Mouse (Mus musculus) adrenal gland, postnatal 36 days (tissue): ENCODE data around the gene Lonp1. TPM values are rescaled to one million over a fixed set of nuclear protein-coding genes. Genes with fewer than 3 reads are reported as not detected.
A peak's percentile ranks its signal among the peaks of the same experiment; 100 is the strongest.

Source experiments
- DNase-seq, 2 experiments: peaks; one replicate each; pipeline ENCODE4 v3.0.0; 2021; ENCODE audit warnings: mixed read lengths in 1 of 2
- total RNA-seq, 2 experiments: library from RNA; stranded (reverse); gene quantifications; 2 replicates each; pipeline ENCODE4 v1.2.3; 2021

The Lonp1 gene
- total RNA-seq, 2 experiments from 2014 or later: 582 to 584 TPM

GRCm38 (mm10) chr17:56592553-56592952, 34.1 kb downstream of the Lonp1 start:
- DNase-seq: no peak

DNA sequence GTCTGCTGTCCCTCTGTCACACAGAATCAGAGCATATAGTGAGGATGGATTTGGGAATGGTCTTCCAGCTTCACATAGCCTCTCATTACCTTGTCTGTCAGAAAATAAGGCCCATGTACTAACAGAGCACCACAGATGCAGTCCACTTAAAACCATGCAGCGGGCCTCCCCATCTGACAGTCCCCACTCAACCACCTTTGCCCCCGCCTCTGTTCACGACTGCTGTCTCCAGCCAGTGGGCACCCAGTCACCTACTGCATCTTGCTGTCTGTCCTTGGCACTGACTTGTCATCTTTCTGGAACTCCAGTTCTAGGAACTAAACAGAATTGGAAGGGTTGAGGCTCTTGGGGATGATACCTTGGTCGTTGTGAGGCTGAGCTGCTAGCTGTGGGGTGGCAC, 37.8 kb downstream of the Lonp1 start:
- DNase-seq: peak in 1 of 2 experiments; percentile 32

GRCm38 (mm10) chr17:56587773-56588172, 38.9 kb downstream of the Lonp1 start:
- no peak for DNase-seq

DNA sequence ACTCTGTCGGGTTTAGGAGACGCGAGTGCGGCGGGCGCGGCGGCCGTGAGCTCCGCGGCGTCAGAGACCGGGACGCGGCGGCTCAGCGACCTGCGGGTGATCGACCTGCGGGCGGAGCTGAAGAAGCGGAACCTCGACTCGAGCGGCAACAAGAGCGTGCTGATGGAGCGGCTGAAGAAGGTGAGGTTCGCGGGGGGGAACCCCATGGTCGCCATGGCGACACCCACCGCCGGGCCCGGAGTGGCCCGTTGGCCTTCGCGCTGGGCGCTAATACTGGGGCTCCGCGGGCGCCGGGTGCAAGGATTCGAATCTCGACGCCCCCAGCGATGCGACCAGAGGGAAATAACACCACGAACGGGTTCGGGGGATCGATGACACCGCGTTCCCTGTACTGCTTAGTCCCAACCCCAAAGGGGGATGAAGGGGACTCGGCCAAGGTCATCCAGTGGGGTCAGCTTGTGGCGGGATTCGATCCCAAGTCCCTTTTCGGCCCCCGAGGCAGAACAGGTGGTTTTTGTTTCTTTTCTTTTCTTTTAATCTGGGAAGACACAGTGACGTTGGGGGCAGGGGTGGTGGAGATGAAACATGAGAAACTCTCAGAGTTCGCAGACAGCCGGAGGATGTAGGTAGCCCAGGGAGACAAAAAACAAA, 41.4 kb downstream of the Lonp1 start:
- DNase-seq: peak; percentile 52 to 63

DNA sequence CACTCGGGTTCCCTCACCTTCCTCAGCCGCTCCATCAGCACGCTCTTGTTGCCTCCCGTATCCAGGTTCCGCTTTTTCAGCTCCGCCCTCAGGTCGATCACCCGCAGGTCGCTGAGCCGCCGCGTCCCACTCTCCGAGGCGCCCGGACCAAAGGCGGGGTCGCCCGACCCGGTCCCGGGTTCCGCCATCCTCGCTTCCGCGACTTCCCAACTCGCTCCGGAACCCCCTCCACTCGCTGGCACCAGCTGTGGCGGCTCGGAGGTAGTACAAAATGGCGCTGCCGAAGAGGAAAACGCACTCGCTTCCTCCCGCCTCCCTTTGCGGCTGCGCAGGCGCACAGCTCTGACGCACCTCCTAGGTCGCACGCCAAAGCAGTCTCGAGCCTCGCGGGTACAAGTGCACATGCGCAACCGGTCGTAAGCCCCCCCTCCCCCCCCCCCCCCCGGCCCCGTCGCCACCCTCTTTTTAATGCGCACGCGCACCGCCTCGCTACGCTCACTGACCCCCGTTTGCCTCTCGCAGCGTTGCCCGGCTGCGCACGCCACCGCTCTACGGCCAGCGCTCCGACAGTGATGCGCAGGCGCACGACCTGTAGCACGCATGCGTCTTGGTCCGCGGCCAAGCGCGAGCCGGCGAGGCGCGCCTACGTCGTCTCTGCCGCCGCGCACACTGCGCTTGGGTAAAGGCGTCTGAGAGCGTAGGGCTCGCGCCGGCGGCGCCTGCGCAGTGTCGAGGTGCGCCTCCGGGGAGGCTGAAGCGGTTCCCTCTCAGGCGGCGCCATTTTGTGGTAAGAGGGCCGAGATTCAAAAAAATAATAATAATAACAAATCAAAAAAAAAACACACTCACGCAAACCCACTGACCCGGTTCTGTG, 42.2 kb downstream of the Lonp1 start, which contains the start of the genes Safb2 and Safb:
Gene Safb2, minus strand, starts transcription at position 329 of the 874 bp plus-strand sequence.
Gene Safb, plus strand, starts transcription at position 569 of the 874 bp plus-strand sequence.
- DNase-seq: peak; percentile 99 to 100

GRCm38 (mm10) chr17:56583611-56584256, 43.0 kb downstream of the Lonp1 start:
- DNase-seq: peak; percentile 60 to 65

- no peak for DNase-seq
Observed at GRCm38 (mm10) chr17:56583071-56583470, 43.6 kb downstream of the Lonp1 start.

DNA sequence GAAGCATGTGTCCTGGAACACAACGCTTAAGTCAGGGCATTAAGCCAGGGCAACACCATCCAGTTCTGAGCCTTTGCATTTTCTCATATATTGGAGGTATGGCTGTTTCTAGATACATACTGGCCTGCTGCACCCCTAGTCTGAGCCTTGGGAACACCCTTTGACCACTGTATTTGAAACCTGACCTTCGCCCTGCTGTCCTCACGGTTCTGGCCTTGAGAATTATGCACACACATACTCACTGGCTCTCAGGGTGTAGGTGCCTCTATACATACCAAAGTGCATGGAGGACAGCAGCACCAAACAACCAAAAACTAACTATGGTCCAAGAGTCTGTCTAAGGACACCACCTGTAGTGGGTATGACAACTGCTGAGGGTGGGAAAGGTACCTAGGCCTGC, 53.7 kb downstream of the Lonp1 start:
- DNase-seq: no peak

DNA sequence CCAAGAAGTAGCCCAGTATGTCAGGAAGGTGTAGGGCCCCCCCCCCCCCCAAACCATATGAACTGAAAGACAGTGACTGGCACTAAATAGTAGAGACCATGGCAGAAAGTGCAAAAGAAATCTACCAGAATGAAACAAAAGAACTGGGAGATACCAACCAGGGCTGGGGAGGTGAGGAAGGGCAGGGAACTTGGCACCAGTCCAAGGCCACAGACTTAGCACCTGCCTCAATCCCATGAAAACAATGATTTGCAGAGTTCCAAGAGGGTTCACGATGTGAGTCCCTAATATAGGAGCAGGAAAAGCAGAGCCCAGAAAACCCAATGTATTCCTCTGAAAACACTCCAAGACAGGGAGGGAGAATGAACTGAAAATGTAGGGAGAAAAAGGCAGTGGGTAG, 54.5 kb downstream of the Lonp1 start:
- peak in 1 of 2 experiments; percentile 28 for DNase-seq

GRCm38 (mm10) chr17:56570287-56570686, 56.4 kb downstream of the Lonp1 start:
- no peak for DNase-seq

DNA sequence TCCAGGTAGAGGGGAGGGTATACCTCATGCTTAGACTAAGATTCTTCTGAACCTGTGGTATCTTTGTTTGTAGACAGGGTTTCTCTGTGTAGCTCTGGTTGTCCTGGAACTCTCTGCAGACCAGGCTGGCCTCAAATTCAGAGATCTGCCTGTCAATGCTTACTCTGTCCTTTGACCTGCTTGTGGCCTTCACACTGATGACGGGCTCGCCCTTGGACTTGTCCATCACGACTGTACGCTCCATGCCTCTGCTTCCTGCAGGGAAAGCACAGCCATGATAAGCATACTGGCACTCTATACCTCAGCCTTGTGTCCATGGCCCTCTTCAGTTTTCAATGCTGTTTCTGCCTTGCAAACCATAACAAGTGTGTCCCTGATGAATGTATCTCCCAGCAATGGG, 59.3 kb downstream of the Lonp1 start:
- DNase-seq: peak; percentile 45 to 55

DNA sequence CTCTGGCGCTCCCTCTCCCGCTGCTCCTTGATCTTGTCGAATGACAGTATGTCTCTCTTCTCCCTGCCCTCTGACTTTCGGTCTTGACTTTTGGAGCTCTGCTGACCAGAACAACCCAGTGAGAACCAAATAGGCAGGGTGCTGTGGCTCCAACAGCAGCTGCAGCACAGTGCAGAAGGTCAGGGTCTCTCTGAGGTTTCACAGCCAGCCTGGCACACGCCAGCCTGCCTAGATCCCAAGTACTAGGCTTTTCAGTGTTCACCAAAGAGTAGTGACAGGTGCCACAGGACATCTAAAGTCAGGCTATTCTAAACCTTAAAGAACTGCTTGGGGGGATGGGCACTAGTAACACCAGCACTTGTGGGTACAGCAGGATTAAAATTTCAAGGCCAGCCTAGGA, 59.8 kb downstream of the Lonp1 start:
- DNase-seq: peak; percentile 40 to 50

DNA sequence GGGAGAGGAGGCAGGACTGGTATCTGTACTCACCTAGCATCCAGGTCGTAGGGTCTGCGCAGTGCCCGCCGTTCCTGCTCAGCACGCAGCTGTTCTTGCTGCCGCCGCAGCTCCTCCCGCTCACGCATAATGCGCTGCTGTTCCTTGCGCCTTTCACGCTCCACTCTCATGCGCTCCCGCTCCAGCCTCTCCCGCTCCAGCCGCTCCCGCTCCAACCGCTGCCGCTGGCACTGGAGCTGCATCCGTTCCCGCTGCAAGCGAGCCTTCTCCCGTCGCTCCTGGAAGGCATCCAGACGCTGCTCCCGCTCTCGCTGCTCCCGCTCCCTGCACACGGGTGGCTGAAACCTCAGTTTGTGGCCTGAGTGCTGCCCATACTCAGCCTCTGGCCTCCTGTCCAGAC, 60.4 kb downstream of the Lonp1 start:
- DNase-seq: peak in 1 of 2 experiments; percentile 19

Other genes starting within 250 kb of the Lonp1 start
- gene Ptprs, start 150.4 kb downstream of the Lonp1 start, total RNA-seq: 100 to 1,000 TPM; 157 to 172 TPM
- gene Znrf4, start 114.5 kb downstream of the Lonp1 start, total RNA-seq: not detected
- gene Gm20219, start 72.5 kb downstream of the Lonp1 start, total RNA-seq: 1 to 10 TPM in 1 of 2 experiments, under 1 TPM in 1; 0.95 to 1.6 TPM
- gene Safb2, start 42.3 kb downstream of the Lonp1 start, total RNA-seq: 100 to 1,000 TPM; 103 to 126 TPM
- 100 to 1,000 TPM; 103 to 122 TPM for gene Safb, start 42.1 kb downstream of the Lonp1 start, total RNA-seq
- gene 2410015M20Rik, start 17.1 kb downstream of the Lonp1 start, total RNA-seq: 100 to 1,000 TPM; 293 to 327 TPM
- gene Rpl36, start 13.5 kb downstream of the Lonp1 start, total RNA-seq: 100 to 1,000 TPM; 804 to 953 TPM
- gene Catsperd, start 1.3 kb upstream of the Lonp1 start, total RNA-seq: 1 to 10 TPM; 1.5 to 2.4 TPM
- gene Ranbp3, start 46.4 kb upstream of the Lonp1 start, total RNA-seq: 10 to 100 TPM; 67.8 to 74.1 TPM
- gene Ndufa11, start 90.9 kb upstream of the Lonp1 start, total RNA-seq: 100 to 1,000 TPM; 290 to 298 TPM
- 10 to 100 TPM; 14.7 to 36.6 TPM for gene Vmac, start 91.1 kb upstream of the Lonp1 start, total RNA-seq
- gene Nrtn, start 130.6 kb upstream of the Lonp1 start, total RNA-seq: 1 to 10 TPM; 3.8 to 5.4 TPM
- gene Dus3l, start 137.9 kb upstream of the Lonp1 start, total RNA-seq: 10 to 100 TPM; 31.5 to 32.5 TPM
- under 1 TPM; 0.26 to 0.60 TPM for gene Prr22, start 143.4 kb upstream of the Lonp1 start, total RNA-seq
- 1 to 10 TPM; 4.4 to 5.3 TPM for gene Rfx2, start 204.1 kb upstream of the Lonp1 start, total RNA-seq
- under 1 TPM; 0.30 to 0.53 TPM for gene Acsbg2, start 247.6 kb upstream of the Lonp1 start, total RNA-seq
- gene 1700061G19Rik, start 248.6 kb upstream of the Lonp1 start, total RNA-seq: 10 to 100 TPM in 1 of 2 experiments, 1 to 10 TPM in 1; 4.8 to 12.3 TPM